Mouse (Mus musculus) hindbrain, embryonic 14.5 days (tissue): ENCODE data around the gene Akap13. TPM values are rescaled to one million over a fixed set of nuclear protein-coding genes. Genes with fewer than 3 reads are reported as not detected.

Experiments used
- ATAC-seq: fragments of 200-750 bp; cut with Nextera tagmentation; 2 replicates; pipeline ENCODE4 v1.8.0; 2017; ENCODE audit warnings: moderate number of reproducible peaks, mild to moderate bottlenecking, moderate TSS enrichment, moderate library complexity; ENCODE audit not compliant: low FRiP score
- DNase-seq: peaks from one replicate; pipeline ENCODE4 v3.0.0-alpha.2; 2015; ENCODE audit warnings: low spot score
- H3K27ac ChIP-seq: fragments of 300-500 bp; sonication (generic); 2 replicates; pipeline ENCODE4 v1.5.1; 2014; ENCODE audit warnings: mild to moderate bottlenecking, moderate library complexity
- H3K27me3 ChIP-seq: fragments of 300-500 bp; sonication (generic); 2 replicates; pipeline ENCODE4 v1.6.1; 2014; ENCODE audit warnings: mild to moderate bottlenecking, low read length, mixed read lengths; ENCODE audit not compliant: control insufficient read depth, insufficient read depth
- H3K36me3 ChIP-seq: fragments of 300-500 bp; sonication (generic); replicated peaks from 2 replicates; pipeline ENCODE4 v1.6.1; 2014; ENCODE audit not compliant: control insufficient read depth, insufficient read depth
- H3K4me1 ChIP-seq: fragments of 300-500 bp; sonication (generic); replicated peaks from 2 replicates; pipeline ENCODE4 v1.6.1; 2014; ENCODE audit warnings: antibody characterized with exemption, low read length, mixed read lengths; ENCODE audit not compliant: control insufficient read depth, insufficient read depth
- H3K4me2 ChIP-seq: fragments of 300-500 bp; sonication (generic); replicated peaks from 2 replicates; pipeline ENCODE4 v1.6.1; 2014; ENCODE audit warnings: mild to moderate bottlenecking, moderate library complexity
- H3K4me3 ChIP-seq: fragments of 300-500 bp; sonication (generic); replicated peaks from 2 replicates; pipeline ENCODE4 v1.5.1; 2014; ENCODE audit warnings: mild to moderate bottlenecking, low read length
- H3K9ac ChIP-seq: fragments of 300-500 bp; sonication (generic); 2 replicates; pipeline ENCODE4 v1.6.1; 2014
- H3K9me3 ChIP-seq: fragments of 300-500 bp; sonication (generic); 2 replicates; pipeline ENCODE4 v1.6.1; 2016; ENCODE audit warnings: low read length; ENCODE audit not compliant: control insufficient read depth
- WGBS: fragments of 180-500 bp; shearing (Covaris S2); extraction: QIAGEN DNeasy Blood & Tissue Kit; methylation state at CpG from one replicate; pipeline ENCODE4 v1.1.7; 2014; 5-methylcytosine and 5-hydroxymethylcytosine counted together
- polyA plus RNA-seq: library from polyadenylated mRNA; unstranded; fragments of >200 nt; fragmentation: Nextera tagmentation; extraction: Ambion mirVana; gene quantifications from 2 replicates; pipeline ENCODE4 v1.2.1, GENCODE M21; 2014

Gene Akap13
- polyA plus RNA-seq, 1 experiment from 2014 or later, result 19.8 TPM

- Histone ChIP-seq H3K36me3 (no peaks in the 10 kb centered on the region), H3K4me2 (no peak overlapping the region), H3K9ac (no peak overlapping the region), H3K9me3 (no peaks in the 10 kb centered on the region), H3K4me3 (no peak overlapping the region), H3K27ac (no peak overlapping the region), H3K4me1 (no peaks in the 10 kb centered on the region), H3K27me3 (no peaks in the 10 kb centered on the region)
- DNase-seq (no peak), ATAC-seq (no peak)
- WGBS, result 57% methylated on average over 2 of the region's 2 CpGs
Measured at GRCm38 (mm10) chr7:75712808-75713207, 257.5 kb downstream of the Akap13 start.

DNA sequence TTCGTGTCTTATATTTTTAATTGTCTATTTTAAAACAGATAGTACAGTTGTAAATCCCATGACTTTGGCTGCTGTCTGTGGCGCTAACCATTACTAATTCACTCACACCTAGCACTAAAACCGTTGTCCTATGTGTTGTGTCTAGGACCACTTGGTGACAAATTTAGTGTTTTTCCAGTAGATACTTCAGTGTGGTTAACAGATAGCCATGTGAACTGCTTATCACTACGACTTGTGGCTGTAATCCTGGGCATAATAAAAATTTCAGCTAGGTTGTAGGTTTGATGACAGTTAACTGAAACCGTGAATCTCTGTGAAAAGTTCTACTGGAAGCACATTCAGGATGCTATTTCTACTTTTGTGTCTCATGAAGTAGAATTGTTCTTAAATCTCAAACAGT lies 258.6 kb downstream of the Akap13 start:
- Histone ChIP-seq H3K4me1 (no peaks in the 10 kb centered on the region), H3K9ac (no peak overlapping the region), H3K27me3 (no peaks in the 10 kb centered on the region), H3K36me3 (no peaks in the 10 kb centered on the region), H3K4me3 (no peak overlapping the region), H3K9me3 (no peaks in the 10 kb centered on the region), H3K27ac (no peak overlapping the region), H3K4me2 (no peak overlapping the region)
- no peak for DNase-seq
- 93% methylated on average over 5 of the region's 5 CpGs for WGBS
- no peak for ATAC-seq

DNA sequence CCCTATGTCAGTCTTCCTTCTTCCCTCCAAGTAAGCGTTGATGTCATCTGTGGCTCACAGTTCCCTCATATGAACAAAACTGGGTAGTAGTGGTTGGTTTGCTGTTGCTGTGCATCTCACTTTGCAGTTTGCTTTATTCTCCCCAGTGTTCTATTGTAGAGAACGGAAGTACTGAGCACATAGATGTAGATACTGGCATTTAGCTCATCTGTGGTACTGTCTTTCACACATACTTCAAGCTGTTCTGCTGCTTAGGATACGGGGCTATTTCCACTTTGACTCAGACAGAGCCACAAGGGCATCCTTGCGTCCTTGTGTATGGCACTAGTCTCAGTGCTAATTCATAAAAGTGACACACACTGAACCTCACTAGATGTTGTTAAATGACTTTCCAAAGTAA lies 259.7 kb downstream of the Akap13 start:
- no peak overlapping the region for H3K27ac ChIP-seq
- no peak for ATAC-seq
- DNase-seq, result no peak
- 97% methylated on average over 4 of the region's 4 CpGs for WGBS
- H3K9me3 ChIP-seq, result no peaks in the 10 kb centered on the region
- H3K9ac ChIP-seq, result no peak overlapping the region
- no peaks in the 10 kb centered on the region for H3K36me3 ChIP-seq
- H3K4me1 ChIP-seq, result no peaks in the 10 kb centered on the region
- no peak overlapping the region for H3K4me2 ChIP-seq
- no peaks in the 10 kb centered on the region for H3K27me3 ChIP-seq
- H3K4me3 ChIP-seq, result no peak overlapping the region

- WGBS, result 85% methylated on average over 4 of the region's 4 CpGs
- no peaks in the 10 kb centered on the region; the same call in 1 of the 2 replicates for H3K36me3 ChIP-seq
- H3K4me3 ChIP-seq, result no peak overlapping the region
- no peak overlapping the region for H3K4me2 ChIP-seq
- no peaks in the 10 kb centered on the region for H3K9me3 ChIP-seq
- H3K4me1 ChIP-seq, result no peaks in the 10 kb centered on the region
- no peak overlapping the region for H3K9ac ChIP-seq
- H3K27ac ChIP-seq, result no peak overlapping the region
- ATAC-seq (no peak), DNase-seq (no peak)
- H3K27me3 ChIP-seq, result no peaks in the 10 kb centered on the region
Measured at GRCm38 (mm10) chr7:75715939-75716338, 260.6 kb downstream of the Akap13 start.

DNA sequence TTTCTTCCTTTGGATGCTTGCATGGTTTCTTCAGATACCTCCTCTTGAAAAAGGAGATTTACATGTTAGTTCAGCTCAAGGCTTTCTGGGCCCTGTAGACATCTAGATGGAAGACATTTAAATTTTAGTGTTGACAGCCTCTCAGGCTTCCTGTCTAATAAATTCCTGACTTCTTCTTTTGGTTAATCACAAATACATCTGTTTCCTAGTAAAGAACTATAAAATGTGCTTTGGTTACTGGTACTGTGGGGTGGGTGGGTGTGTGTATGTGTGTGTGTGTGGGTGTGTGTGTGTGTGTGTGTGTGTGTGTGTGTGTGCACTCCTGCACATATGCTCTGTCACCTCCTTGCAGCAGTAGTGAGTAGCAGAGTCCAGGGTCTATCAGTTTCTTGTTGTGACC lies 262.0 kb downstream of the Akap13 start:
- H3K36me3 ChIP-seq, result peaks cover 5% of the 10 kb centered on the region; the same call in 1 of the 2 replicates
- no peaks in the 10 kb centered on the region for H3K27me3 ChIP-seq
- no peaks in the 10 kb centered on the region for H3K4me1 ChIP-seq
- H3K9ac ChIP-seq, result no peak overlapping the region
- ATAC-seq (no peak), DNase-seq (no peak)
- no peak overlapping the region for H3K4me2 ChIP-seq
- no peak overlapping the region for H3K27ac ChIP-seq
- H3K4me3 ChIP-seq, result no peak overlapping the region
- H3K9me3 ChIP-seq, result no peaks in the 10 kb centered on the region

DNA sequence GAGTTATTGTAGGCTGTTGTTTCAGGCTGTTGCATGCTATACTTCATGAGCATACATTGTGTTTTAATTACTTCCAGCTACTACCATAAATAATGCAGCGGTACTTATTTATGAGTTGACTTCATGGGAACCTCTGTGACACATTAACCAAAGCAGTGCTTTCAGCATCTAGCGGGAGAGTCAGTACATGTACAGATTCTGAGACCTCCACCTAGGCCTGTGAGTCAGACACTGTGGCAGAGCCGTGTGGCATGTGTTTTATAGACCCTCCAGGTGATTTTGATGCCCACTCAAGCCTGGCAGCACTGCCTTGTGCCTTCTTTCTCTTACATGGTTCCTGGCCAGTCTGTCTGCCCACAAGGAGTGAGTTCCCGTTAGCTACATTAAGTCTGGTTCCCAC lies 266.0 kb downstream of the Akap13 start:
- Histone ChIP-seq H3K9me3 (no peaks in the 10 kb centered on the region), H3K4me3 (no peak overlapping the region), H3K36me3 (peaks cover 16% of the 10 kb centered on the region; the same call in 1 of the 2 replicates), H3K27ac (no peak overlapping the region), H3K9ac (no peak overlapping the region), H3K27me3 (no peaks in the 10 kb centered on the region), H3K4me1 (no peaks in the 10 kb centered on the region), H3K4me2 (no peak overlapping the region)
- DNase-seq, result no peak
- WGBS, result 91% methylated on average over 4 of the region's 4 CpGs
- no peak for ATAC-seq

GRCm38 (mm10) chr7:75724012-75724411 lies 268.7 kb downstream of the Akap13 start:
- no peaks in the 10 kb centered on the region for H3K4me1 ChIP-seq
- ATAC-seq (no peak), DNase-seq (no peak)
- H3K4me3 ChIP-seq, result no peak overlapping the region
- no peak overlapping the region for H3K27ac ChIP-seq
- H3K4me2 ChIP-seq, result no peak overlapping the region
- no peak overlapping the region for H3K9ac ChIP-seq
- WGBS, result 84% methylated on average over 1 of the region's 1 CpGs
- H3K27me3 ChIP-seq, result no peaks in the 10 kb centered on the region
- no peaks in the 10 kb centered on the region for H3K9me3 ChIP-seq
- peaks cover 21% of the 10 kb centered on the region for H3K36me3 ChIP-seq

- Histone ChIP-seq H3K9me3 (no peaks in the 10 kb centered on the region), H3K36me3 (peaks cover 40% of the 10 kb centered on the region), H3K4me1 (no peaks in the 10 kb centered on the region), H3K4me3 (no peak overlapping the region), H3K9ac (no peak overlapping the region), H3K4me2 (no peak overlapping the region), H3K27ac (no peak overlapping the region), H3K27me3 (no peaks in the 10 kb centered on the region)
- DNase-seq, result no peak
- 96% methylated on average over 6 of the region's 6 CpGs for WGBS
- ATAC-seq, result no peak
Measured at GRCm38 (mm10) chr7:75725899-75726298, 270.6 kb downstream of the Akap13 start.

- Histone ChIP-seq H3K4me2 (no peak overlapping the region), H3K27ac (no peak overlapping the region), H3K9ac (no peak overlapping the region), H3K36me3 (peaks cover 39% of the 10 kb centered on the region), H3K27me3 (no peaks in the 10 kb centered on the region), H3K4me3 (no peak overlapping the region), H3K9me3 (no peaks in the 10 kb centered on the region), H3K4me1 (no peaks in the 10 kb centered on the region)
- ATAC-seq (no peak), DNase-seq (no peak)
- 93% methylated on average over 9 of the region's 9 CpGs for WGBS
Measured at GRCm38 (mm10) chr7:75726867-75727266, 271.5 kb downstream of the Akap13 start.

DNA sequence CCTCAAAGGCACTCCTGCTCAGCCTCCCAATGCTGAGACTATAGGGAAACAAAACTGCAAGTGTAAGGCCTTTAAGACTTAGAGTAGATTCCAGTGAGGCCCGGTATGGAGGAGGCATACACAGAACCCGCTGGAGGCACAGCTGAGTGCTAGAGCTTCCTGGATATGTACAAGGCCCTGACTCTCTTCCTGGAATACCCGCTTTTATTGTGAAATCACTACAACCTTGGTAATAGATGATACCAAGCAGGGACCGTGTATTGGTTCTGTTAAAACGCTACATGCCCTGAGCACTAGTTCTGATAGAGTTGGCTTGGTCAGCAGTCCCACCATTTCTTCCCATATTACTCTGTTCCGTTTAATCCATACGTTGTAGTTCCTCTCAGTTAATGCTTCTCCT lies 274.3 kb downstream of the Akap13 start:
- Histone ChIP-seq H3K4me2 (no peak overlapping the region), H3K4me3 (no peak overlapping the region), H3K4me1 (no peaks in the 10 kb centered on the region), H3K9ac (no peak overlapping the region), H3K27me3 (no peaks in the 10 kb centered on the region), H3K36me3 (peaks cover 27% of the 10 kb centered on the region), H3K9me3 (no peaks in the 10 kb centered on the region), H3K27ac (no peak overlapping the region)
- DNase-seq (no peak), ATAC-seq (no peak)
- WGBS, result 96% methylated on average over 7 of the region's 7 CpGs
